Mouse (Mus musculus) small intestine, adult 2 months (tissue): Measurements from ENCODE around the gene Elf1.
"Not testable (repeated sequence)": the region's sequence is repeated elsewhere in the genome, so short reads cannot be mapped to it uniquely, and the experiment has no call there.

ENCODE experiments used
- CTCF ChIP-seq: fragments of 200-500 bp; IDR thresholded peaks from 2 replicates; pipeline ENCODE4 v1.5.1; 2012; ENCODE audit warnings: low read depth, mild to moderate bottlenecking, control low read depth, inconsistent platforms, low read length, moderate library complexity, mixed read lengths; ENCODE audit not compliant: insufficient replicate concordance, insufficient read length; ENCODE audit errors: extremely low read depth
- POLR2A ChIP-seq: fragments of 200-500 bp; IDR thresholded peaks from 2 replicates; pipeline ENCODE4 v1.6.1; 2012; ENCODE audit warnings: low read depth, mild to moderate bottlenecking, control low read depth, inconsistent platforms, low read length, moderate library complexity

GRCm38 (mm10) chr14:79451681-79452590 lies 29.1 kb upstream of the Elf1 start, which contains the start of gene Kbtbd6:
- TF ChIP-seq CTCF, POLR2A: not testable (repeated sequence)
